Mouse (Mus musculus): ENCODE measurements around the gene Tsc2. TPM values are rescaled to one million over a fixed set of nuclear protein-coding genes. Genes with fewer than 3 reads are reported as not detected.

The Tsc2 gene
- polyA plus RNA-seq, 1 experiment from 2014 or later = 57.6 TPM

DNA sequence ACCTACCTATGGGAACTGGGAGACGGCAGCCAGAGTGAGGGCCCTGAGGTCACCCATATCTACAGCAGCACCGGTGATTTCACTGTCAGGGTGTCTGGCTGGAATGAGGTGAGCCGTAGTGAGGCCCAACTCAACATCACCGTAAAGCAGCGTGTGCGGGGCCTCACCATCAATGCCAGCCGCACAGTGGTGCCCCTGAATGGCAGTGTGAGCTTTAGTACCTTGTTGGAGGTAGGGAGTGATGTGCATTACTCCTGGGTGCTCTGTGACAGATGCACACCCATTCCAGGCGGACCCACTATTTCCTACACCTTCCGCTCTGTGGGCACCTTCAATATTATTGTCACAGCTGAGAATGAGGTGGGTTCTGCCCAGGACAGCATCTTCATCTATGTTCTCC lies 58.6 kb downstream of the Tsc2 start:
- Histone ChIP-seq H3K4me1 (ENCODE audit: control insufficient read depth, insufficient read depth, low read length) (no peaks in the 10 kb centered on the region), H3K9ac (ENCODE audit: low read length) (no peak overlapping the region), H3K27ac (ENCODE audit: low read depth, low read length) (no peak overlapping the region), H3K9me3 (ENCODE audit: control insufficient read depth, low read length) (no peaks in the 10 kb centered on the region), H3K36me3 (ENCODE audit: control insufficient read depth, insufficient read depth, low read length) (peaks cover 11% of the 10 kb centered on the region), H3K4me3 (ENCODE audit: low read depth, low read length) (no peak overlapping the region), H3K27me3 (ENCODE audit: control insufficient read depth, insufficient read depth, low read length) (no peaks in the 10 kb centered on the region), H3K4me2 (no peak overlapping the region)
- ATAC-seq (ENCODE audit: low FRiP score) (no peak), DNase-seq (ENCODE audit: low spot score, missing footprints) (no peak)
- 93% methylated on average over 9 of the region's 9 CpGs for WGBS

DNA sequence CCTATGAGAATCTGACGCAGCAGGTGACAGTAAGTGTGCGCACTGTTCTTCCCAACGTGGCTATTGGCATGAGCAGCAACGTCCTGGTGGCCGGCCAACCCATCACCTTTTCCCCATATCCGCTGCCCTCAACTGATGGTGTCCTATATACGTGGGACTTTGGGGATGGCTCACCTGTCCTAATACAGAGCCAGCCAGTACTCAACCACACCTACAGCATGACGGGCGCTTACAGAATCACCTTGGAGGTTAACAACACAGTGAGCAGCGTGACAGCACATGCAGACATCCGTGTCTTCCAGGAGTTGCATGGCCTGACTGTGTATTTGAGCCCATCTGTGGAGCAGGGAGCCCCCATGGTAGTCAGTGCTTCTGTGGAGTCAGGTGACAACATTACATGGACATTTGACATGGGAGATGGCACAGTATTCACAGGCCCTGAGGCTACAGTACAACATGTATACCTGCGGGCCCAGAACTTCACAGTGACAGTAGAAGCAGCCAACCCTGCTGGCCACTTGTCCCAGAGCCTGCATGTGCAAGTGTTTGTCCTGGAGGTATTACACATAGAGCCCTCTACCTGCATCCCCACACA lies 59.7 kb downstream of the Tsc2 start:
- no peak for DNase-seq (ENCODE audit: low spot score, missing footprints)
- no peak for ATAC-seq (ENCODE audit: low FRiP score)
- no peak overlapping the region for H3K4me3 ChIP-seq (ENCODE audit: low read depth, low read length)
- no peaks in the 10 kb centered on the region for H3K9me3 ChIP-seq (ENCODE audit: control insufficient read depth, low read length)
- no peak overlapping the region for H3K27ac ChIP-seq (ENCODE audit: low read depth, low read length)
- no peaks in the 10 kb centered on the region for H3K4me1 ChIP-seq (ENCODE audit: control insufficient read depth, insufficient read depth, low read length)
- H3K4me2 ChIP-seq = no peak overlapping the region
- no peaks in the 10 kb centered on the region for H3K27me3 ChIP-seq (ENCODE audit: control insufficient read depth, insufficient read depth, low read length)
- H3K36me3 ChIP-seq (ENCODE audit: control insufficient read depth, insufficient read depth, low read length) = peaks cover 8% of the 10 kb centered on the region
- H3K9ac ChIP-seq (ENCODE audit: low read length) = no peak overlapping the region
- 91% methylated on average over 12 of the region's 12 CpGs for WGBS

DNA sequence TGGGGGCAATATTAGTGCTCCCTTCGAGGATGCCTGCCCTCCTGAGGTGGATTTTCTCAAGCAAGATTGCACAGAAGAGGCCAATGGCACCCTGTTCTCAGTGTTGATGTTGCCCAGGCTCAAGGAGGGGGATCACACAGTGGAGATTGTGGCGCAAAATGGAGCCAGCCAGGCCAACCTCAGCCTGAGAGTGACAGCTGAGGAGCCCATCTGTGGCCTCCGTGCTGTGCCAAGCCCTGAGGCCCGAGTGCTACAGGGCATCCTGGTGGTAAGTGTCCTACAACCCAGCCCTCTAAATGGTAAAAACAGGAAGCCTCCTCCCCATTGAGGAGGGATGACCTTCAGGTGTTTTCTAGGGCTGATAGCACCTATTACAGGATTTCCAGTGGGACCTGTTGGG lies 62.6 kb downstream of the Tsc2 start:
- WGBS = 88% methylated on average over 4 of the region's 4 CpGs
- Histone ChIP-seq H3K9ac (ENCODE audit: low read length) (no peak overlapping the region), H3K4me1 (ENCODE audit: control insufficient read depth, insufficient read depth, low read length) (no peaks in the 10 kb centered on the region), H3K4me3 (ENCODE audit: low read depth, low read length) (no peak overlapping the region), H3K9me3 (ENCODE audit: control insufficient read depth, low read length) (no peaks in the 10 kb centered on the region), H3K4me2 (no peak overlapping the region), H3K36me3 (ENCODE audit: control insufficient read depth, insufficient read depth, low read length) (peaks cover 5% of the 10 kb centered on the region), H3K27me3 (ENCODE audit: control insufficient read depth, insufficient read depth, low read length) (no peaks in the 10 kb centered on the region), H3K27ac (ENCODE audit: low read depth, low read length) (no peak overlapping the region)
- DNase-seq (ENCODE audit: low spot score, missing footprints) (no peak), ATAC-seq (ENCODE audit: low FRiP score) (no peak)

DNA sequence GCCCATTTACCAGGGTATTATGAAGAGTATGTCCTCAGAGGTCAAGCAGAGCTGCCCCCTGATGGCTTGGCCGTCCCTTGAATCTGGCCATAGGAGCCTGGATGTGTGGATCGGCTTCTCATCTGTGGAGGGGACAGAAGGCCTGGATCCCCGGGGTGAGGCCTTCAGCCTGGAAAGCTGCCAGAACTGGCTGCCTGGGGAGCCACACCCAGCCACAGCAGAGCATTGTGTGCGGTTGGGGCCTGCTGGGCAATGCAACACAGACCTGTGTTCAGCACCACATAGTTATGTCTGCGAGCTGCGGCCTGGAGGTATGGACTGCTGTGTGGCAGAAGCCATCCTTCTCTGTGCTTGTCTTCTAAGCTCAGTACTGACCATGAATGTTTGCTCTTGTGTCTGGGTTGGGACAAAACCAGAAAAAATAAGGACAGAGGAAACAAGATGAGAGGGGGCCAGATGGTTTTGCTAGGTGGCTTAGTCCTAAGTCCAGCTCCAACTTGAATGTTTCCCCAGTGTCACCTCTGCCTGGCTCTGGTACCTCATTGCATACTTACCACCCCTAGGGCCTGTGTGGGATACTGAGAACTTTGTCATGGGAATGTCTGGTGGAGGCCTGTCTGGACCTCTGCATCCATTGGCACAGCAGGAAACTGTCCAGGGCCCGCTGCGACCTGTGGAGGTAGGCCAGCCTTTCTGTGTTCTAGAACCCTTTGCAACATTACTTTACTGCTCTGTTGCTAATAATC lies 65.2 kb downstream of the Tsc2 start:
- Histone ChIP-seq H3K4me1 (ENCODE audit: control insufficient read depth, insufficient read depth, low read length) (no peaks in the 10 kb centered on the region), H3K9ac (ENCODE audit: low read length) (no peak overlapping the region), H3K27ac (ENCODE audit: low read depth, low read length) (no peak overlapping the region), H3K9me3 (ENCODE audit: control insufficient read depth, low read length) (no peaks in the 10 kb centered on the region), H3K4me2 (no peak overlapping the region), H3K27me3 (ENCODE audit: control insufficient read depth, insufficient read depth, low read length) (no peaks in the 10 kb centered on the region), H3K4me3 (ENCODE audit: low read depth, low read length) (no peak overlapping the region), H3K36me3 (ENCODE audit: control insufficient read depth, insufficient read depth, low read length) (peaks cover 3% of the 10 kb centered on the region; the same call in 1 of the 2 replicates)
- ATAC-seq (ENCODE audit: low FRiP score) (no peak), DNase-seq (ENCODE audit: low spot score, missing footprints) (no peak)
- WGBS = 77% methylated on average over 8 of the region's 8 CpGs

DNA sequence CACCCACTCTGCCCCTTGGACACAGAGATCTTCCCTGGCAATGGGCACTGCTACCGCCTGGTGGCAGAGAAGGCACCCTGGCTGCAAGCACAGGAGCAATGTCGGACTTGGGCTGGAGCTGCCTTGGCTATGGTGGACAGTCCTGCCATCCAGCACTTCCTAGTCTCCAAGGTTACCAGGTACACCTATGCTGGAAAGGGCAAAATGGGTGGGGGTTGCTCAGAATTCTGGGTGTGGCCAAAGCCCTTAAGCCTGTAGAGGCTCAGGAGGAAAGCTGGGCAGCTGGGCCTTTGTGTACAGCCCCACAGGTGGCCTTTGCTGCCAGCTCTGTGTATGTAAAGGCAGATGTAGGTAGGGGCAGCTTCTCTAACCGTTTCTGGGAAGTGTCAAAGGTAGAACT lies 66.6 kb downstream of the Tsc2 start:
- no peak overlapping the region for H3K4me2 ChIP-seq
- no peak overlapping the region for H3K4me3 ChIP-seq (ENCODE audit: low read depth, low read length)
- no peak for DNase-seq (ENCODE audit: low spot score, missing footprints)
- no peaks in the 10 kb centered on the region for H3K27me3 ChIP-seq (ENCODE audit: control insufficient read depth, insufficient read depth, low read length)
- no peaks in the 10 kb centered on the region for H3K9me3 ChIP-seq (ENCODE audit: control insufficient read depth, low read length)
- no peak overlapping the region for H3K9ac ChIP-seq (ENCODE audit: low read length)
- no peak for ATAC-seq (ENCODE audit: low FRiP score)
- no peaks in the 10 kb centered on the region for H3K4me1 ChIP-seq (ENCODE audit: control insufficient read depth, insufficient read depth, low read length)
- 62% methylated on average over 3 of the region's 3 CpGs for WGBS
- H3K27ac ChIP-seq (ENCODE audit: low read depth, low read length) = no peak overlapping the region
- peaks cover 3% of the 10 kb centered on the region; the same call in 1 of the 2 replicates for H3K36me3 ChIP-seq (ENCODE audit: control insufficient read depth, insufficient read depth, low read length)

DNA sequence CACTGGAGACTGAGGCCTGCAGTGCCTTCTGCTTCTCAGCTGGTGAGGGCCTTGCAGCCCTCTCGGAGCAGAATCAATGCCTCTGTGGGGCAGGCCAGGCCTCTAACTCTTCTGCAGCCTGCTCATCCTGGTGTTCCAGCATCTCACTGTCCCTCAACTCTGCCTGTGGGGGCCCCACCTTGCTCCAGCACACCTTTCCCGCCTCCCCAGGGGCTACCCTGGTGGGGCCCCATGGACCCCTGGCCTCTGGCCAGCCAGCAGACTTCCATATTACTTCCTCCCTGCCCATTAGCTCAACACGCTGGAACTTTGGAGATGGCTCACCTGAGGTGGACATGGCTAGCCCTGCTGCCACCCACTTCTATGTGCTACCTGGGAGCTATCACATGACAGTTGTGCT lies 67.3 kb downstream of the Tsc2 start:
- H3K36me3 ChIP-seq (ENCODE audit: control insufficient read depth, insufficient read depth, low read length) = peaks cover 2% of the 10 kb centered on the region
- H3K9ac ChIP-seq (ENCODE audit: low read length) = no peak overlapping the region
- no peak overlapping the region for H3K4me2 ChIP-seq
- no peak overlapping the region for H3K27ac ChIP-seq (ENCODE audit: low read depth, low read length)
- DNase-seq (ENCODE audit: low spot score, missing footprints) (no peak), ATAC-seq (ENCODE audit: low FRiP score) (no peak)
- no peaks in the 10 kb centered on the region for H3K27me3 ChIP-seq (ENCODE audit: control insufficient read depth, insufficient read depth, low read length)
- no peaks in the 10 kb centered on the region for H3K4me1 ChIP-seq (ENCODE audit: control insufficient read depth, insufficient read depth, low read length)
- H3K4me3 ChIP-seq (ENCODE audit: low read depth, low read length) = no peak overlapping the region
- no peaks in the 10 kb centered on the region for H3K9me3 ChIP-seq (ENCODE audit: control insufficient read depth, low read length)
- WGBS = 93% methylated on average over 3 of the region's 3 CpGs

DNA sequence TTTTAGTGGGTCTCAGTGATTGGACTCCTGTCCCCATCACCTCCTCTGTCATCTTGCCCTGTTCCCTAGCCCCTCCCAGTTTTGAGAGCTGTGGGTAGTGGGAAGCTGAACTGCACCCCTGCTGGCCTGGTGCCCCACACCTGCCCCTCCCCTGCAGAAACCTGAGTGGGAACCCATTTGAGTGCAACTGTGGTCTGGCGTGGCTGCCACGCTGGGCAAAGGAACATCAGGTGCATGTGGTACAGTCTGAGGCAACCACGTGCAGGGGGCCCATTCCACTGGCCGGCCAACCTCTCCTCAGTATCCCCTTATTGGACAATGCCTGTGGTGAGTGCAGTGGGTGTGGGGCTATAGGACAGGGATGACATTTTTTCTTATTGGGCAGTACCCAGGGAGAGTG lies 68.0 kb downstream of the Tsc2 start:
- Histone ChIP-seq H3K27ac (ENCODE audit: low read depth, low read length) (no peak overlapping the region), H3K36me3 (ENCODE audit: control insufficient read depth, insufficient read depth, low read length) (no peaks in the 10 kb centered on the region; the same call in 1 of the 2 replicates), H3K4me2 (no peak overlapping the region), H3K27me3 (ENCODE audit: control insufficient read depth, insufficient read depth, low read length) (no peaks in the 10 kb centered on the region), H3K4me1 (ENCODE audit: control insufficient read depth, insufficient read depth, low read length) (peaks cover 1% of the 10 kb centered on the region), H3K9me3 (ENCODE audit: control insufficient read depth, low read length) (no peaks in the 10 kb centered on the region), H3K4me3 (ENCODE audit: low read depth, low read length) (no peak overlapping the region), H3K9ac (ENCODE audit: low read length) (no peak overlapping the region)
- no peak for ATAC-seq (ENCODE audit: low FRiP score)
- 93% methylated on average over 4 of the region's 4 CpGs for WGBS
- DNase-seq (ENCODE audit: low spot score, missing footprints) = no peak

DNA sequence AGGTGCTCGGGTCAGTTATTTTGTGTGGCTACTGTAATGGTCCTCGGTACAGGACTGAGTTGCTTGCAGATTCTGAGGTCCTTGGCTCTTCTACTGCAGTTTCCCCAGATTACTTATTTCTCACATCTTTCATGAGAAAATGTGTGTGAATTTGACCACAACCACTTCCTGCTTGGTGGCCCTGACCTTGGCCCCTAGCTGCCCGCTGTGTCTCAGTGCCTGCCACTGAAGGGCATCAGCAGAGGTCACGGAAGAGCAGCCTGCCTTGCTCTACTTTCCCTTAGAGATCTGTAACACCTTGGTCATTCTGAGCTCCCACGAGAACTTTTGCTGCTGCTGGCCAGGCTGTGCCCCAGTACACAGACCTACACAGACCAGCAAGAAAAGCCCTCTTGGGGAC lies 68.8 kb downstream of the Tsc2 start:
- WGBS = 91% methylated on average over 5 of the region's 5 CpGs

DNA sequence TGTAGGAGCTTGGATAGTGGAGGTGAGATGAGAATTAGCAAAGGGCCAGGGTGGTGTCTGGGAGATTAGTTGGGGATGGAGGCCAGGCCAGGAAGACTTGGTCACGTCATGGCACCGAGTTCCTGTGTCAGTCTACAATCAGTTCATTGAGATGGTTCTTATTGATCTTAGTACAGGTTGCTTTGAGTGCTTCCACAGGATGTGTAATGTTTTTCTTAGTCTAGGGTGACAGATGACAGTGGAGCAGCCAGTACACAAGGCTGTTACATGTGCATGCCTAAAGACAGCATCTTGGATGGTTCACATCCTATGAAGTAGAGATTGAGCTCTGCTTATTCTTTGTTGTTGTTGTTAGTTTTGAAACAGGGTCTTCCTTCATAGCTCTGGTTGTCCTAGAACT lies 70.8 kb downstream of the Tsc2 start:
- H3K27me3 ChIP-seq (ENCODE audit: control insufficient read depth, insufficient read depth, low read length) = no peaks in the 10 kb centered on the region
- no peak for DNase-seq (ENCODE audit: low spot score, missing footprints)
- no peak overlapping the region for H3K27ac ChIP-seq (ENCODE audit: low read depth, low read length)
- H3K4me1 ChIP-seq (ENCODE audit: control insufficient read depth, insufficient read depth, low read length) = peaks cover 17% of the 10 kb centered on the region
- no peak overlapping the region for H3K4me2 ChIP-seq
- 92% methylated on average over 2 of the region's 2 CpGs for WGBS
- no peak overlapping the region for H3K4me3 ChIP-seq (ENCODE audit: low read depth, low read length)
- no peak overlapping the region for H3K9ac ChIP-seq (ENCODE audit: low read length)
- no peaks in the 10 kb centered on the region for H3K9me3 ChIP-seq (ENCODE audit: control insufficient read depth, low read length)
- ATAC-seq (ENCODE audit: low FRiP score) = no peak
- no peaks in the 10 kb centered on the region; the same call in 1 of the 2 replicates for H3K36me3 ChIP-seq (ENCODE audit: control insufficient read depth, insufficient read depth, low read length)

More for the DNA sequence above, 68.8 kb downstream of the Tsc2 start:
- Histone ChIP-seq H3K9ac (ENCODE audit: low read length) (no peak overlapping the region), H3K4me1 (ENCODE audit: control insufficient read depth, insufficient read depth, low read length) (peaks cover 9% of the 10 kb centered on the region), H3K4me3 (ENCODE audit: low read depth, low read length) (no peak overlapping the region), H3K27me3 (ENCODE audit: control insufficient read depth, insufficient read depth, low read length) (no peaks in the 10 kb centered on the region), H3K9me3 (ENCODE audit: control insufficient read depth, low read length) (no peaks in the 10 kb centered on the region), H3K36me3 (ENCODE audit: control insufficient read depth, insufficient read depth, low read length) (no peaks in the 10 kb centered on the region; the same call in 1 of the 2 replicates), H3K27ac (ENCODE audit: low read depth, low read length) (no peak overlapping the region), H3K4me2 (no peak overlapping the region)
- DNase-seq (ENCODE audit: low spot score, missing footprints) = no peak
- no peak for ATAC-seq (ENCODE audit: low FRiP score)
